Mouse (Mus musculus): ENCODE data around the gene Sidt1.

- TF ChIP-seq CTCF (IDR thresholded peaks at IDR 0.05; ENCODE audit: low read depth, low read length), result no peak
- TF ChIP-seq POLR2A (IDR thresholded peaks at IDR 0.05; ENCODE audit: insufficient read depth, low read length), result no peak
Observed at GRCm38 (mm10) chr16:44210156-44211053, 122.6 kb downstream of the Sidt1 start.
